Mouse (Mus musculus): ENCODE measurements around the gene Rbpj.

DNA sequence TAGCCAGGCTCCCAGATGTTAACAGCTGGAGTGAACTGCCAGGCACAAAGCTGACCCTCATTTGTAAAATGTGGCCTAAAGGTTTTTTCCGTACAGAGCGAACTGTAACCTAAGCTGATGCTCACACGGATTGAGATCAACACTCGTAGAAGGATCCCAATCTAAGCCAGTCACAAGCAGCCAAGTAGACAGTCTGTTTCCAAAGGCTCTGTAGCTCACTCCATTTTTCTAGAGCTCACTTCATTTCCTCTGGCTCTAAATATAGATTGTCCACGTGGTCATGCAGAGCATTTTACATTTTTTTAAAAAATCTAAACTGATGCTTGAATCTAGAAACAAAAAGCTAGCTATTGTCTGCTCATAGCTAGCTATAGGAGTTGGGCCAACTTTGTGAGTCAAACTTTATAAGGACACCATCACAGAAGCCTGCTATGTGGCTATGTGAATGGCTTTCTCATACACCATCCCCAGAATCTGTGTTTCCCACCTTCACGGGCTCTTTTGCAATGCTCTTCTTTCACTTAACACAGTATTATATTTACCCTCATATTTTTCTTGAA is 19.2 kb downstream of the Rbpj start:
- no peak for TF ChIP-seq CTCF (conservative IDR thresholded peaks at IDR 0.05; ENCODE audit: insufficient read depth, insufficient read length, low read depth, low read length)
- TF ChIP-seq POLR2A (IDR thresholded peaks at IDR 0.05; ENCODE audit: low read depth, low read length): no peak

Measured in kidney, adult 2 months (tissue).